Mouse (Mus musculus) mouse embryonic stem cell (cell line): ENCODE results near the gene Bcan.

Experiments
- in situ Hi-C, 2 experiments: fragments of 300-500 bp; cut with MboI; formaldehyde crosslinking; loops; 1 replicate in 1 of 2; 3 replicates in 1 of 2; pipeline ENCODE4 v1.14.3; 2019 to 2020; ENCODE audit warnings: low sequenced_read_pairs in 2 of 2, low pct_unique_long_range_greater_than_20kb in 1 of 2, mixed read lengths in 1 of 2; ENCODE audit not compliant: unreplicated experiment in 1 of 2

The Bcan gene

DNA sequence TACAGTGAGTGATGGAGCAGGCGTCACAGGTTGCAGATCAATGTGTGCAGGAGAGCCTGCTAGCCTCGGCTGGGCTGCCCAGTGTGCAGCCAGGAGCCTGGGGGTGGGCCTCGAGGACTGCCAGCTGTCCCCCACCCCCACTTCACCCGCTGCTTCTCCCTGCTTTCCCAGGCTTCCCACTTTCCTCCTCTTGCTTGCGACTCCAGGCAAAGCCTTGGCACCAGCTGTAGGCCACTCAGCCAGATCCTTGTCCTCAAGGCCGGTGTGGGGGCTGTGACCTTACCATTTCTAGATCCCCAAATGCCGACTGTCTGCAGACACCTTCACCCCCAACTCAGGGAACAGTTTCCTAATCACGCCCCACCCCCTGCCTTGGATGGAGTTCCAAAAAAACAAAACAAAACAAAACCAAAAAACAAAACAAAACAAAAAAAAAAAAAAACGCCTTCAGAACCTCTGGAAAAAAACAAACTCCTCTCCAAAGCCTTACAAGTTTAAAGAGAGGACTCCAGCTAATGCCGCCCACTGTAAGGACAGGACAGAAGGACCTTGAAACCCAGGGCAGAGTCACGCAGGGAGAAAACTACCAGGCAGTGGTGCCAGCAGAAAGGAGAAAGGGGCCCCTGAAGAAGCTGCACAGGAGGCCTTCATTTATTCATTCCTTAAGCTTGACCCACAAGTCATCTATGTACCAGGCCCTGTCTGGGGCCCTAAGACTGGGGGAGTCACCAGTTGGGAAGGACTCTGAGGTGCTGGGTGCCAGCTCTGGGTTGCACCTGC lies 976 bp upstream of the Bcan start:
- in situ Hi-C loops: no loop called here

GRCm38 (mm10) chr3:87999243-87999895 lies 661 bp downstream of the Bcan start:
- in situ Hi-C loops: no loop called here

DNA sequence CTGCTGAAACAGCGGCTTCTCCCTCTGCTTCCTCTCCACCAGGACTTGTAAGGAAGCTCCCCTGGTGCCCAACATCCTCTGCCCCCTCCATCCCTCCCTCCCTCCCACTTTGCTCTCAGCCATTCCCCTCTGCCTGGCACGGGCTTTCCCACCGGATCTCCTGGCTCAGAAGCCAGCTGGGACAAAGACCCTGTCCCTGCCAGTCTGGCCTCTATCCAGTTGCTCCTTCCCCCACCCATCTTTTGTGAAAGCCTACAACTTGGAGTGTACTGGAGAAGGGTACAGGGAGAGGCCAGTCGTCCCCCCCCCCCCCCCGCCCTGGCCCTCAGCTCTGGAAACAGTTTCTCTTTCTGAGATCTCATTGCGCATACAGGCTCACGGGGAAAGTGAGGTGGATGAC lies 1.3 kb downstream of the Bcan start:
- in situ Hi-C loops: no loop called here

DNA sequence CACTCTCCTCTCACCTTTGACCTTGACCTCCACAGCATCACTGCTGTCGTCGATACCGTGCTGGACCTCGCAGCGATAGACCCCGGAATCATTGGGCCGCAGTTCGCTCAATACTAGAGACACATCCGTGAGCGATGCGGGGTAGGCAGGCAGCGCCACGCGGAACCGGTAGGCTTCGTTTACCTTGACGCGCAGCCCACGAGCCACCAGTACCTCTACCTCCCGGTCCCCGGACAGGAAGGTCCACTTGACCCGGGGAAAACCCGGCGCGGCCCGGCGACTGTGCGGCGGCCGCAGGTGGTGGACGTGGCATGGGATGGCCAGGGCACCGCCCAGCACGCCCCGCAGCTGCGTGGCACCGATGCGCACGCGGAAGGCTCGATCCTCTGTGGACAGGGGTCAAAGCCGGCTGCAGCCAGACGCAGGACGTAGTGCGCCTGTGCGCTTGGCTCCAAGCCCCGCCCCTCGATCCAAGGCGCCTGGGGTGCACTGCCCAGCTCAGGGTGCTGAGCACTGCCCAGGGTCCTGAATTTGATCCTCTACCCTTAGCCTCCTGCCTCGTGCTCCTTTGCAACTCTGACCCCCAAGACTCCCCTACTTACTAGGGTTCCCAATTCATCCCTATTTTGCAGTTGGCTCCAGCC lies 2.9 kb downstream of the Bcan start:
- in situ Hi-C loops: no loop called here

GRCm38 (mm10) chr3:87996401-87996800 lies 3.6 kb downstream of the Bcan start:
- in situ Hi-C loops: no loop called here

- in situ Hi-C loops: no loop called here
Measured at GRCm38 (mm10) chr3:87995331-87995730, 4.7 kb downstream of the Bcan start.

DNA sequence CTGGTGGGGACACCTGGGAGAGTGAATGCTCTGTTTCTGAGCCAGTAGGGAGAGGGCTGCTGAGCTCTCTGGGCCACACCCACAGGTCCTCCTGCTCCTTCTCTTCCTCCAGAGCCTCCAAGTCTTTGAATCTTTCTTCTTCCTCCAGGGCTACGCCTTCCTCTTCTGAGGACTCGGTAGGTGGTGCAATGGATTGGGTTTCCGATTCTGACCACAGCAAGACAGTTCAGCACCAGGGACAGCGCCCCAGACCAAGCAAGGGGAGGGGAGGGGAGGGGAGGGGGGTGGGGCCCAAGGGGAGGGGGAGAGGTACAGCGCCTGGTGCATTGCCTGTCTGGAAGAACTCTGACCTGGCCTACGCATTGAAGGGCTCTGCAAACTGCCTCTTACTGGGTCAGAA lies 6.6 kb downstream of the Bcan start:
- in situ Hi-C loops: no loop called here

DNA sequence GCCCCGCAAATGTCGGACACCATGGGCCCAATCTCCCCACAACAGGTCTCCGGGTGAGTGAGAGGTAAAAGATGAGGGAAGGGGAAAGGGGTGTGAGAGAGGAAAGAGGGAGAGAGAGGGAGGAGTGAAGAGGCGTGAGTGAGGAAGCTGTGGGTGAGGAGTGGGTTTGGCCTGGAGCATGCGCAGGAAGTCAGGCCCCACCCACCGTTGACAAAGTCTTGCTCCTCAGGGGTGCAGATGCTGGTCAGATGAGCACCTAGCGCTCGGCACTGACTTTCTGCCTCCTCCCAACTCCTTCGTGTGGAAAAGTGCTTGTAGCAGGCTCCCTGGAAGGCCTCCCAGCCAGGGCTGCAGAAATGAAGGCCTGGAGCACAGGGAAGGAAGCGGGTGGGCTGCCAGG lies 10.1 kb downstream of the Bcan start:
- in situ Hi-C loops: no loop called here

GRCm38 (mm10) chr3:87988068-87988467 lies 12.0 kb downstream of the Bcan start:
- in situ Hi-C loops: no loop called here

- in situ Hi-C loops: no loop called here
Measured at GRCm38 (mm10) chr3:87987633-87988032, 12.4 kb downstream of the Bcan start.

DNA sequence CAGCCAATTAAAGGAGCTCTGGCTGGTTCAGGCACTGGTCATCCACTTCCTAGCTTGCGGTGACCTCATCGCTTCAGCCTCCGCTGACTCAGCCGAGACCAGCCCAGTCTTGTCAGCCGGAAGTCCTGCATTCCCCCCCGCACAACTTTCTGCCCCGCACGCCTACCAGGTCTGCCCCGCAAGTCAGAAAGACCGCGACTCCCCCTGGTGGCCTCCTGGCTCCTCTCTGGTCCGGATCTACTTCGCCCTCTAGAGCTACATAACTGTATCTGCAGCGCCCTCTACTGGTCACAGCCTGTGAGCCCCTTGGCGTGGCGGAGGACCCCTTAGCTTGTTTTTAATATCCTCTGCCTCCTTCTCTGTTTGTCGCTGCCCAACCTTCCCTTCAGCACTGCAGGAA lies 13.2 kb downstream of the Bcan start:
- in situ Hi-C loops: no loop called here

GRCm38 (mm10) chr3:87985505-87986320 lies 14.3 kb downstream of the Bcan start:
- in situ Hi-C loops: no loop called here

DNA sequence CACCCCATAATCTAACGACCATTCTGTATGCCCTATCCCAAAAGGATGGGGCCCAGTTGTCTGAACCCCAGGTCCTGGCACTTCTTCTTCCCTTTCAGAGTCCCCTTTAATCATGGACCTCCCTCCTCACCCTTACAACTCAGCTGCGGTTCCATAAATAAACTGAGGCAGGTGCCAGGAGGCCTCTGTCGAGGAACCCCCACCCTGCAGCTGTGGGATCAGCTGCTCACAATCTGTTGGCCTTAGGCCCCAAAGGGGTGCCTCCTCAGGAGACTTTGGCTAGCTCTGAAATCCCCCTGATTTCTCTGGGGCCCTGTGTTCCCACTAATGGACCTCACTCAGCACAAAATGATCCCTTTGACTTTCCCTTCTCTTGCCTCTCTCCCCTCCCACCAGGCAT lies 15.9 kb downstream of the Bcan start:
- in situ Hi-C loops: loop anchor here in 1 of 2 experiments (5.0 kb wide), 1 partner anchor 42 kb away; no protein-coding TSS in a partner anchor

GRCm38 (mm10) chr3:87983627-87984026 lies 16.4 kb downstream of the Bcan start:
- in situ Hi-C loops: loop anchor here in 1 of 2 experiments (5.0 kb wide), 1 partner anchor 41 kb away; no protein-coding TSS in a partner anchor

DNA sequence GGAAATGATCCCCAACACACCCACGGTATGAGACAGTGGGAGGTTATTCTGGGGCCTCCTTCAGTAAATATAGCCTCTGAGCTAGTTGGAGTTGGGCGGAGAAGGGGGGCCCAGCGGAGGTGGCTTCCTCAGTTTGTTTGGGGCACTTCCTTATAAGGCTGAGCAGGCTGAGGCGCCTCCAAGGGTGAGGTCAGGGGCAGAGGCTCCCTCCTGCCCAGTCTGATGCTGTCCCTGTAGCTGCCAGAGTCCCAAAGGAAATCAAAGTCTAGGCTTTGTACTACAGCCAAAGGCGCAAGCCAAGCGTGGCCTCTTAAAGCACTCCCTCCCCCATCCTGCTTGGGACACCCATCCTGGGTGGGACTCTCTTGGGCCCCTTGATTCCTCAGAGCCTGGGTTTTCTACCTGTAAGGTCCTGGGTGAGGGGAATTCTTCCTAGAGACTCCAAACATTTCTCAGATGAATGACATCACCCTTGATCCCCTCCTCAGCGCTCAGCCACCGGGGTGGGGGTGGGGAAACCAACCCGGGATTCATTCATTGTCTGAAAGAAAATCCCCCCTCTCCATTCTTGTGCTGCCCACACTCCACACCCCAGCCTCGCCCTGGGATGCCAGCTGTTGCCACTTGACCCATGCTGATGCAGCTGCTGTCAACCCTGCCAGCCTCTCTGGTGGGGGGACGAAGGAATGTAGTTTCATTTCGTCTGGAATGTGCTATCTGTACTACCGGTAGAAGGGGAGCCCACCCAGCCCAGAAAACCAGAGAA lies 17.0 kb downstream of the Bcan start:
- in situ Hi-C loops: loop anchor here in 1 of 2 experiments (5.0 kb wide), 1 partner anchor 41 kb away; no protein-coding TSS in a partner anchor

- in situ Hi-C loops: loop anchor here in 1 of 2 experiments (5.0 kb wide), 1 partner anchor 40 kb away; no protein-coding TSS in a partner anchor
Measured at GRCm38 (mm10) chr3:87981894-87982835, 17.9 kb downstream of the Bcan start.
